Mouse (Mus musculus): ENCODE data around the gene Tmbim4. TPM values are rescaled to one million over a fixed set of nuclear protein-coding genes. Genes with fewer than 3 reads are reported as not detected.

The Tmbim4 gene
- 32.2 and 40.4 TPM in 2 replicates for total RNA-seq (2014; rRNA removed)
- 100 and 115 TPM in 2 replicates for polyA plus RNA-seq (2015; fragmentation: Nextera tagmentation; extraction: Ambion mirVana)

- no peak for DNase-seq
These were observed at the start of gene Tmbim4 for GRCm38 (mm10) chr10:120201131-120201921. Tmbim4 (plus strand) TSS chr10:120201590.

GRCm38 (mm10) chr10:120151672-120152071 lies 49.7 kb upstream of the Tmbim4 start:
- Histone ChIP-seq H3K4me1 (ENCODE audit: insufficient read depth) (no peaks in the 10 kb centered on the region), H3K9me3 (ENCODE audit: low read length) (no peaks in the 10 kb centered on the region), H3K36me3 (ENCODE audit: insufficient read depth) (no peaks in the 10 kb centered on the region), H3K27me3 (ENCODE audit: insufficient read depth, low read length) (no peaks in the 10 kb centered on the region), H3K9ac (no peak overlapping the region), H3K4me3 (ENCODE audit: low read depth, low read length) (no peak overlapping the region), H3K27ac (ENCODE audit: low read depth, low read length) (no peak overlapping the region), H3K4me2 (ENCODE audit: low read depth) (no peak overlapping the region)
- ATAC-seq (no peak), DNase-seq (no peak)
- 95% methylated on average over 7 of the region's 7 CpGs for WGBS
- no peak for TF ChIP-seq CTCF (IDR thresholded peaks at IDR 0.05; ENCODE audit: low read depth)

More at GRCm38 (mm10) chr10:120201131-120201921, at the start of gene Tmbim4:
- Histone ChIP-seq H3K4me1 (ENCODE audit: insufficient read depth) (no peaks in the 10 kb centered on the region), H3K4me2 (ENCODE audit: low read depth) (peak within 1 kb of the TSS; percentile 65), H3K27ac (ENCODE audit: low read depth, low read length) (no peak within 1 kb of the TSS), H3K27me3 (ENCODE audit: insufficient read depth, low read length) (peaks cover 10% of the 10 kb centered on the region), H3K9me3 (ENCODE audit: low read length) (no peaks in the 10 kb centered on the region), H3K36me3 (ENCODE audit: insufficient read depth) (no peaks in the 10 kb centered on the region), H3K9ac (0 out of 2 replicates have a peak within 1 kb of the TSS, but pooled peaks have one; percentile 33), H3K4me3 (ENCODE audit: low read depth, low read length) (peak within 1 kb of the TSS; percentile 37)
- WGBS = 2% methylated on average over 65 of the region's 65 CpGs
- no peak for TF ChIP-seq CTCF (IDR thresholded peaks at IDR 0.05; ENCODE audit: low read depth)
- no peak for ATAC-seq

GRCm38 (mm10) chr10:120153911-120154310 lies 47.5 kb upstream of the Tmbim4 start:
- Histone ChIP-seq H3K4me3 (ENCODE audit: low read depth, low read length) (no peak overlapping the region), H3K9me3 (ENCODE audit: low read length) (no peaks in the 10 kb centered on the region), H3K4me1 (ENCODE audit: insufficient read depth) (no peaks in the 10 kb centered on the region), H3K9ac (no peak overlapping the region), H3K36me3 (ENCODE audit: insufficient read depth) (no peaks in the 10 kb centered on the region), H3K4me2 (ENCODE audit: low read depth) (no peak overlapping the region), H3K27me3 (ENCODE audit: insufficient read depth, low read length) (no peaks in the 10 kb centered on the region), H3K27ac (ENCODE audit: low read depth, low read length) (no peak overlapping the region)
- ATAC-seq (no peak), DNase-seq (no peak)
- TF ChIP-seq CTCF (IDR thresholded peaks at IDR 0.05; ENCODE audit: low read depth) = no peak
- 82% methylated on average over 2 of the region's 2 CpGs for WGBS

GRCm38 (mm10) chr10:120160533-120160932 lies 40.9 kb upstream of the Tmbim4 start:
- WGBS = 79% methylated on average over 9 of the region's 9 CpGs
- Histone ChIP-seq H3K4me3 (ENCODE audit: low read depth, low read length) (no peak overlapping the region), H3K27me3 (ENCODE audit: insufficient read depth, low read length) (no peaks in the 10 kb centered on the region), H3K9ac (no peak overlapping the region), H3K27ac (ENCODE audit: low read depth, low read length) (no peak overlapping the region), H3K4me2 (ENCODE audit: low read depth) (no peak overlapping the region), H3K36me3 (ENCODE audit: insufficient read depth) (no peaks in the 10 kb centered on the region), H3K4me1 (ENCODE audit: insufficient read depth) (no peaks in the 10 kb centered on the region), H3K9me3 (ENCODE audit: low read length) (no peaks in the 10 kb centered on the region)
- ATAC-seq (no peak), DNase-seq (no peak)
- no peak for TF ChIP-seq CTCF (IDR thresholded peaks at IDR 0.05; ENCODE audit: low read depth)

- no peaks in the 10 kb centered on the region for H3K27me3 ChIP-seq (ENCODE audit: insufficient read depth, low read length)
- H3K4me3 ChIP-seq (ENCODE audit: low read depth, low read length) = no peak overlapping the region
- H3K9ac ChIP-seq = no peak overlapping the region
- no peaks in the 10 kb centered on the region for H3K9me3 ChIP-seq (ENCODE audit: low read length)
- no peak for ATAC-seq
- H3K27ac ChIP-seq (ENCODE audit: low read depth, low read length) = no peak overlapping the region
- H3K36me3 ChIP-seq (ENCODE audit: insufficient read depth) = no peaks in the 10 kb centered on the region
- H3K4me2 ChIP-seq (ENCODE audit: low read depth) = no peak overlapping the region
- H3K4me1 ChIP-seq (ENCODE audit: insufficient read depth) = no peaks in the 10 kb centered on the region
- 88% methylated on average over 10 of the region's 10 CpGs for WGBS
- no peak for DNase-seq
- no peak for TF ChIP-seq CTCF (IDR thresholded peaks at IDR 0.05; ENCODE audit: low read depth)
These were observed 38.5 kb upstream of the Tmbim4 start for GRCm38 (mm10) chr10:120162840-120163239.

- no peaks in the 10 kb centered on the region for H3K36me3 ChIP-seq (ENCODE audit: insufficient read depth)
- no peak for TF ChIP-seq CTCF (IDR thresholded peaks at IDR 0.05; ENCODE audit: low read depth)
- H3K4me1 ChIP-seq (ENCODE audit: insufficient read depth) = no peaks in the 10 kb centered on the region
- DNase-seq = no peak
- 91% methylated on average over 7 of the region's 7 CpGs for WGBS
- H3K27me3 ChIP-seq (ENCODE audit: insufficient read depth, low read length) = no peaks in the 10 kb centered on the region
- no peak overlapping the region for H3K4me2 ChIP-seq (ENCODE audit: low read depth)
- no peak overlapping the region for H3K4me3 ChIP-seq (ENCODE audit: low read depth, low read length)
- H3K9me3 ChIP-seq (ENCODE audit: low read length) = no peaks in the 10 kb centered on the region
- H3K27ac ChIP-seq (ENCODE audit: low read depth, low read length) = no peak overlapping the region
- ATAC-seq = no peak
- H3K9ac ChIP-seq = no peak overlapping the region
These were observed 37.9 kb upstream of the Tmbim4 start for GRCm38 (mm10) chr10:120163490-120163889.
